Mouse (Mus musculus) brain, embryonic 18.5 days (tissue): Measurements from ENCODE around the gene Dmbt1.
A peak's percentile ranks its signal among the peaks of the same experiment; 100 is the strongest.
"Not testable (repeated sequence)": the region's sequence is repeated elsewhere in the genome, so short reads cannot be mapped to it uniquely, and the experiment has no call there.

Experiments
- DNase-seq: peaks from one replicate; pipeline ENCODE4 v3.0.0-alpha.2; 2012; ENCODE audit warnings: low read depth, low spot score

Dmbt1 gene

GRCm38 (mm10) chr7:131049829-131050228 is 18.0 kb downstream of the Dmbt1 start:
- DNase-seq = not testable (repeated sequence)

GRCm38 (mm10) chr7:131054808-131055370 is 23.0 kb downstream of the Dmbt1 start:
- no peak for DNase-seq

GRCm38 (mm10) chr7:131057918-131058317 is 26.1 kb downstream of the Dmbt1 start:
- DNase-seq = not testable (repeated sequence)

- not testable (repeated sequence) for DNase-seq
Measured at GRCm38 (mm10) chr7:131059808-131060207, 28.0 kb downstream of the Dmbt1 start.

GRCm38 (mm10) chr7:131062541-131062940 is 30.7 kb downstream of the Dmbt1 start:
- DNase-seq = no peak

GRCm38 (mm10) chr7:131068191-131068590 is 36.3 kb downstream of the Dmbt1 start:
- DNase-seq = not testable (repeated sequence)

GRCm38 (mm10) chr7:131073476-131073875 is 41.6 kb downstream of the Dmbt1 start:
- not testable (repeated sequence) for DNase-seq

GRCm38 (mm10) chr7:131074098-131074497 is 42.2 kb downstream of the Dmbt1 start:
- not testable (repeated sequence) for DNase-seq

GRCm38 (mm10) chr7:131075956-131076355 is 44.1 kb downstream of the Dmbt1 start:
- DNase-seq = no peak

GRCm38 (mm10) chr7:131082403-131082802 is 50.5 kb downstream of the Dmbt1 start:
- DNase-seq = not testable (repeated sequence)

GRCm38 (mm10) chr7:131112486-131112885 is 80.6 kb downstream of the Dmbt1 start:
- peak; percentile 22 for DNase-seq

GRCm38 (mm10) chr7:131113676-131114075 is 81.8 kb downstream of the Dmbt1 start:
- DNase-seq = no peak

- no peak for DNase-seq
Measured at GRCm38 (mm10) chr7:131114434-131114833, 82.6 kb downstream of the Dmbt1 start.

- DNase-seq = no peak
Measured at GRCm38 (mm10) chr7:131122210-131122807, 90.5 kb downstream of the Dmbt1 start.

GRCm38 (mm10) chr7:131130021-131130420 is 98.2 kb downstream of the Dmbt1 start:
- DNase-seq = no peak

GRCm38 (mm10) chr7:131133181-131133580 is 101.3 kb downstream of the Dmbt1 start:
- no peak for DNase-seq

- no peak for DNase-seq
Measured at GRCm38 (mm10) chr7:131146214-131146613, 114.4 kb downstream of the Dmbt1 start, which contains the start of gene 4933402N03Rik. Gene 4933402N03Rik (minus strand): TSS chr7:131146314.

GRCm38 (mm10) chr7:131150179-131150578 is 118.3 kb downstream of the Dmbt1 start:
- DNase-seq = no peak

- no peak for DNase-seq
Measured at GRCm38 (mm10) chr7:131153044-131153443, 121.2 kb downstream of the Dmbt1 start.

GRCm38 (mm10) chr7:131162251-131162650 is 130.4 kb downstream of the Dmbt1 start:
- DNase-seq = no peak

GRCm38 (mm10) chr7:131167771-131168170 is 135.9 kb downstream of the Dmbt1 start:
- DNase-seq = no peak

- DNase-seq = no peak
Measured at GRCm38 (mm10) chr7:131169099-131169498, 137.2 kb downstream of the Dmbt1 start.
